Mouse (Mus musculus): ENCODE results near the gene Plekhg1.

DNA sequence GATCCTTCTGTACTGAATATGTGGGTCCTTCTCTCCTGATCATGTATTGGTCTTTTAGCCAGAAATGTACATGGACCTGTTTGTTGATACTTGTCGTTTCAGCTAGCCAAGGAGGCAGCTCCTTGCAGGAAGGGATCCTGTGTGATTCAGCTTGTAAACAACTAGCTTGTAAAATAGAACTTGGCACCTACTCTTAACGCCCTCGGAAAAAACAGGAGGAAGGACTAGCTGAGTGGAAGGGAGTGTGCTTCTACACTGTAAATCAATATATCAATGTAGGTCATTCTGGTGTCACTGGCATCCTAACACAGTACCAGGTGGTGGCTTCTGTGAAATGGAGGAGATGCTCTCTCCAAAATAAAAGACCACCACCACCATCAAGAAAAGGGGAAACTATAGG lies 157.9 kb downstream of the Plekhg1 start:
- TF ChIP-seq CTCF (IDR thresholded peaks at IDR 0.05), result no peak
- TF ChIP-seq EP300 (IDR thresholded peaks at IDR 0.05; ENCODE audit: insufficient read depth, low read depth, low read length), result no peak
- no peak for TF ChIP-seq POLR2A (IDR thresholded peaks at IDR 0.05; ENCODE audit: insufficient read depth, low read depth, low read length)
